Mouse (Mus musculus) CH12.LX (cell line): ENCODE data around the gene Fam69b. TPM values are rescaled to one million over a fixed set of nuclear protein-coding genes. Genes with fewer than 3 reads are reported as not detected.
A peak's percentile ranks its signal among the peaks of the same experiment; 100 is the strongest.

Source experiments
- DNase-seq: peaks from one replicate; pipeline ENCODE4 v3.0.0-alpha.2; 2013; ENCODE audit errors: extremely low read depth
- H3K27ac ChIP-seq: 2 replicates; pipeline ENCODE4 v1.5.1; 2012; ENCODE audit warnings: low read depth, mild to moderate bottlenecking, control low read depth, moderate library complexity; ENCODE audit not compliant: insufficient read depth
- H3K27me3 ChIP-seq: replicated peaks from 2 replicates; pipeline ENCODE3; 2012; ENCODE audit warnings: inconsistent platforms
- H3K36me3 ChIP-seq, 2 experiments: replicated peaks in 1 of 2; 2 replicates each; pipeline versions ENCODE3 to v1.6.1; 2012; ENCODE audit warnings: inconsistent platforms in 1 of 2, low read length in 1 of 2, mild to moderate bottlenecking in 1 of 2, mixed read lengths in 1 of 2, moderate library complexity in 1 of 2; ENCODE audit not compliant: control insufficient read depth in 1 of 2, insufficient read depth in 1 of 2
- H3K4me1 ChIP-seq, 2 experiments: 2 replicates each; pipeline ENCODE4 v1.6.1; 2012; ENCODE audit warnings: inconsistent platforms in 1 of 2, moderate library complexity in 1 of 2; ENCODE audit not compliant: insufficient read depth in 2 of 2, control insufficient read depth in 1 of 2
- H3K4me2 ChIP-seq: 2 replicates; pipeline ENCODE4 v1.6.1; 2012; ENCODE audit warnings: low read depth, mild to moderate bottlenecking, control low read depth; ENCODE audit not compliant: poor library complexity, insufficient read depth, severe bottlenecking
- H3K4me3 ChIP-seq, 3 experiments: fragments of 150-350 bp in 1 of 3; sonication (generic) in 1 of 3; replicated peaks in 1 of 3; 2 replicates each; pipeline versions ENCODE3 to v1.5.1; 2011 to 2012; ENCODE audit warnings: low read depth in 2 of 3, low read length in 2 of 3, mild to moderate bottlenecking in 2 of 3, moderate library complexity in 2 of 3, control low read depth in 1 of 3, improper control_type of control experiment in 1 of 3, inconsistent platforms in 1 of 3, mixed read lengths in 1 of 3; ENCODE audit not compliant: poor library complexity in 1 of 3
- H3K79me2 ChIP-seq: replicated peaks from 2 replicates; pipeline ENCODE4 v1.6.1; 2012; ENCODE audit warnings: mild to moderate bottlenecking, moderate library complexity; ENCODE audit not compliant: control insufficient read depth, poor library complexity, insufficient read depth, severe bottlenecking; ENCODE audit errors: extremely low read depth
- H3K9ac ChIP-seq: 2 replicates; pipeline ENCODE4 v1.6.1; 2012; ENCODE audit warnings: low read depth, mild to moderate bottlenecking, control low read depth, moderate library complexity; ENCODE audit not compliant: insufficient read depth
- H3K9me3 ChIP-seq: replicated peaks from 2 replicates; pipeline ENCODE3; 2012; ENCODE audit warnings: low read length, inconsistent platforms, mixed read lengths
- CHD2 ChIP-seq: IDR thresholded peaks from 2 replicates; pipeline ENCODE4 v1.6.1; 2011; ENCODE audit warnings: low read length, improper control_type of control experiment
- ELF1 ChIP-seq: IDR thresholded peaks from 2 replicates; pipeline ENCODE4 v1.6.1; 2014; ENCODE audit warnings: low read depth, mild to moderate bottlenecking, inconsistent platforms, low read length, improper control_type of control experiment
- GABPA ChIP-seq: IDR thresholded peaks from 2 replicates; pipeline ENCODE4 v1.6.1; 2012; ENCODE audit warnings: low read depth, low read length, improper control_type of control experiment, inconsistent platforms; ENCODE audit not compliant: insufficient replicate concordance
- HCFC1 ChIP-seq: IDR thresholded peaks from 2 replicates; pipeline ENCODE4 v1.6.1; 2012; ENCODE audit warnings: low read depth, mild to moderate bottlenecking, inconsistent platforms, low read length, improper control_type of control experiment
- JUN ChIP-seq: IDR thresholded peaks from 2 replicates; pipeline ENCODE4 v1.6.1; 2011; ENCODE audit warnings: low read depth, mild to moderate bottlenecking, low read length, improper control_type of control experiment, moderate library complexity; ENCODE audit not compliant: insufficient read depth
- JUND ChIP-seq: conservative IDR thresholded peaks from 2 replicates; pipeline ENCODE4 v1.6.1; 2011; ENCODE audit warnings: low read depth, low read length, improper control_type of control experiment
- KAT2A ChIP-seq: IDR thresholded peaks from 2 replicates; pipeline ENCODE4 v1.6.1; 2012; ENCODE audit warnings: low read length, improper control_type of control experiment, inconsistent platforms; ENCODE audit not compliant: insufficient replicate concordance
- MAFK ChIP-seq: IDR thresholded peaks from 2 replicates; pipeline ENCODE4 v1.6.1; 2011; ENCODE audit warnings: low read length, improper control_type of control experiment; ENCODE audit not compliant: insufficient replicate concordance
- MEF2A ChIP-seq: IDR thresholded peaks from 2 replicates; pipeline ENCODE4 v1.6.1; 2014; ENCODE audit warnings: low read depth, mild to moderate bottlenecking, inconsistent platforms, low read length, improper control_type of control experiment, borderline replicate concordance
- NELFE ChIP-seq: IDR thresholded peaks from 2 replicates; pipeline ENCODE4 v1.6.1; 2011; ENCODE audit warnings: low read depth, low read length, improper control_type of control experiment
- NRF1 ChIP-seq: IDR thresholded peaks from 2 replicates; pipeline ENCODE4 v1.6.1; 2014; ENCODE audit warnings: low read depth, mild to moderate bottlenecking, inconsistent platforms, low read length, improper control_type of control experiment, moderate library complexity
- PAX5 ChIP-seq: IDR thresholded peaks from 2 replicates; pipeline ENCODE4 v1.6.1; 2012; ENCODE audit warnings: low read length, inconsistent platforms, mixed read lengths
- POLR2A ChIP-seq: IDR thresholded peaks from 2 replicates; pipeline ENCODE4 v1.6.1; 2011; ENCODE audit warnings: low read depth, mild to moderate bottlenecking, improper control_type of control experiment, low read length
- POLR2AphosphoS2 ChIP-seq: IDR thresholded peaks from 2 replicates; pipeline ENCODE4 v1.6.1; 2011; ENCODE audit warnings: low read depth, low read length, improper control_type of control experiment
- RAD21 ChIP-seq: IDR thresholded peaks from 2 replicates; pipeline ENCODE4 v1.6.1; 2011; ENCODE audit warnings: low read depth, mild to moderate bottlenecking, low read length, improper control_type of control experiment, moderate library complexity
- RCOR1 ChIP-seq: conservative IDR thresholded peaks from 2 replicates; pipeline ENCODE4 v1.6.1; 2012; ENCODE audit warnings: low read depth, mild to moderate bottlenecking, inconsistent platforms, low read length, improper control_type of control experiment
- SIN3A ChIP-seq: IDR thresholded peaks from 2 replicates; pipeline ENCODE4 v1.6.1; 2012; ENCODE audit warnings: low read length, improper control_type of control experiment, inconsistent platforms
- UBTF ChIP-seq: IDR thresholded peaks from 2 replicates; pipeline ENCODE4 v1.6.1; 2012; ENCODE audit warnings: low read depth, mild to moderate bottlenecking, inconsistent platforms, low read length, improper control_type of control experiment, moderate library complexity
- USF1 ChIP-seq: IDR thresholded peaks from 2 replicates; pipeline ENCODE4 v1.6.1; 2014; ENCODE audit warnings: low read depth, mild to moderate bottlenecking, inconsistent platforms, low read length, improper control_type of control experiment
- USF2 ChIP-seq: conservative IDR thresholded peaks from 2 replicates; pipeline ENCODE4 v1.6.1; 2011; ENCODE audit warnings: low read depth, low read length, improper control_type of control experiment
- ZC3H11A ChIP-seq: IDR thresholded peaks from 2 replicates; pipeline ENCODE4 v1.6.1; 2012; ENCODE audit warnings: low read depth, mild to moderate bottlenecking, inconsistent platforms, low read length, improper control_type of control experiment
- ZNF384 ChIP-seq: IDR thresholded peaks from 2 replicates; pipeline ENCODE4 v1.6.1; 2012; ENCODE audit warnings: low read depth, low read length, improper control_type of control experiment, inconsistent platforms
- dilution Hi-C: fragments of 300-500 bp; cut with MboI; formaldehyde crosslinking; loops from 2 replicates; pipeline ENCODE4 v1.14.3; 2020; ENCODE audit warnings: low sequenced_read_pairs; ENCODE audit not compliant: extremely low pct_unique_long_range_greater_than_20kb, extremely low pct_ligation_motif_present
- in situ Hi-C: fragments of 300-500 bp; cut with MboI; formaldehyde crosslinking; loops from 3 replicates; pipeline ENCODE4 v1.14.3; 2019; ENCODE audit warnings: low sequenced_read_pairs, low pct_ligation_motif_present, low pct_unique_long_range_greater_than_20kb, mixed read lengths
- polyA plus RNA-seq: library from polyadenylated mRNA; unstranded; fragments of >175 nt; gene quantifications from 2 replicates; pipeline ENCODE4 v1.2.1, GENCODE M21; 2012; ENCODE audit warnings: low read depth; ENCODE audit not compliant: insufficient read length
- total RNA-seq, 2 experiments: library from RNA; depleted of rRNA; stranded (reverse); fragments of 300-350 nt in 1 of 2; fragments of >200 nt in 1 of 2; gene quantifications; 2 replicates each; pipeline ENCODE4 v1.2.3; 2012 to 2014

Fam69b gene
- total and polyA plus RNA-seq, 3 experiments: 0.16 to 1.2 TPM; not detected in 1

GRCm38 (mm10) chr2:26586294-26587043, 41.8 kb upstream of the Fam69b start, which contains the start of gene Gm20532 (continued):
- TF ChIP-seq NELFE (peak; percentile 61; the same call in 1 of the 2 replicates), USF2 (peak; percentile 78), POLR2AphosphoS2 (no peak), RCOR1 (no peak), HCFC1 (no peak), KAT2A (no peak), USF1 (peak; percentile 83), POLR2A (peak; percentile 74), ZC3H11A (no peak), RAD21 (peak; percentile 31), NRF1 (peak; percentile 81), JUND (no peak)

GRCm38 (mm10) chr2:26587044-26587405, 41.2 kb upstream of the Fam69b start:
- H3K4me3 ChIP-seq: peak overlapping the region; percentile 46 to 73 (median 61)
- DNase-seq: no peak
- H3K79me2 ChIP-seq: no peaks in the 10 kb centered on the region
- peaks cover 6 to 17% of the 10 kb centered on the region in 2 experiments for H3K4me1 ChIP-seq
- in situ Hi-C loops: no loop called here
- dilution Hi-C loops: no loop called here
- H3K4me2 ChIP-seq: peak overlapping the region; percentile 31
- no peaks in the 10 kb centered on the region for H3K9me3 ChIP-seq
- TF ChIP-seq POLR2AphosphoS2 (no peak), KAT2A (no peak), UBTF (no peak), NRF1 (no peak), GABPA (no peak), JUN (no peak), RCOR1 (no peak), SIN3A (no peak), ELF1 (no peak), PAX5 (no peak), ZNF384 (no peak), CHD2 (no peak), MAFK (no peak), HCFC1 (no peak), MEF2A (no peak)
- peaks cover 32% of the 10 kb centered on the region for H3K27me3 ChIP-seq
- H3K9ac ChIP-seq: peak overlapping the region; percentile 65
- H3K36me3 ChIP-seq: peaks cover 0 to 15% of the 10 kb centered on the region in 2 experiments
- no peak overlapping the region for H3K27ac ChIP-seq
